Mouse (Mus musculus) inflammation-experienced regulatory T-cells (primary cell): ENCODE results near the gene Plk2. TPM values are rescaled to one million over a fixed set of nuclear protein-coding genes. Genes with fewer than 3 reads are reported as not detected.

Experiments used
- polyA plus RNA-seq, 2 experiments: library from polyadenylated mRNA; unstranded; fragments of 100-300 nt; shearing (Covaris generic); gene quantifications; one replicate each; pipeline ENCODE4 v1.2.1; 2017

Plk2 gene
- 1 to 10 TPM; 1.1 to 5.6 TPM for polyA plus RNA-seq

DNA sequence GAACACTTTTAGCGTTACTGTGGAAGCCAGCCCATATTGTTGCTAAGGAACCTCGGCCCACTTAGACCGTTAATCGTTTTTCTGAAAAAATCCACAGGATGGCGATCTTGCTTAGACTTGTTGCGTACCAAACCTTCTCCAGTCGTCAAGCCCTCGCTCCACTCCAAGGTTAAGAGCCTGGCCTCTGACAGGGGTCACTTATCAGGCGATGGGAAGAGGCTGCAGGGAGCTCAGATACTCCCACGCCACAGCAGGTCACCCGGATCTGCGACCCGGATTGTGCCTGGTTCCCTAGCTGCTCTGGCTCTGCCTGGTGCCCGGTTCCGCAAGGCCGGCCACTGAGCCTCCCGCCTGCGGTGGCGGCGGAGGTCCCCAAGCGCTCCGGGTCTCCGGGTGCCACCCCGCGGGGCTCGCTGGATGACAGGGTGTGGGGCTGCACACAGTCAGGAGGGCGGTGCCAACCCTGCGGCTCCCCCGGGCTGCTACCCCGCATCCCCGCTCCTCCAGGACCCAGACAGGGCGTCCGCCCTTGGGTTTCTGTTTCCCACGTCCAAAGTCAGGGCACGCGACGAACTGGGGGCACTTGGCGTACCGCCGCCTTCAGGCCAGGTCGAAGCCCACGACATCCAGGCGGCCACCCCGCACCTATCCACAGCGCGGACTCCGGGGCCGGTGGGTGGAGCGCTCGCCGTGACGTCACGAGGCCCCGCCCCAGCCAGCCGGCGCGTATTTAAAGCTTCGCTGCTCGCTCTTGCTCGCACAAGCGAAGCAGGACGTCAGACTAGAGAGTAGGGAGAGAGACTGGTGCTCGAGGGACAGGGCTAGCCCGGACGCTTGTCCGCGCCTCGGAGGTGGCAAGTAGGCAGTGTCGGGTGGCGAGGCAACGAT is at the start of gene Plk2:
Plk2 (plus strand) TSS at position 756 of the 888 bp plus-strand sequence.

DNA sequence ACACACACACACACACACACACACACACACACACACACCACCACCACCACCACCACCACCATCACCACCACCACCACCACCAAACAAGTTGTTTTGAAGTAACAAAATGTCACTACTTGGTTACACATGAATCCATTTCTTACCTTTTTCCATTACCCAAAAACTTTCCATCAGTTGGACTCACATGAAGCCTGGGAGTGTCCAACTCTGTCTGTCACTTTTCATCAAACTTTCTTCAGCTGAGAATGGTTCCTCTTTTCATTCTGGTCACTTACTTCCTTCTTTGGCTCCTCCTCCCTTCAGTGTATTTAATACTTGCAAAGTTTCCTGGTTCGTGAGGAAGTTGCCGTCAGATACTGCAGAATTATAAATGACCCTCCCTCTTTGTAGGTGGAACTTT is 37.9 kb upstream of the Plk2 start, which contains the start of gene Gapt:
Gapt (minus strand) TSS at position 259 of the 400 bp plus-strand sequence.

Other genes starting within 250 kb of the Plk2 start
- gene Rab3c, start 114.0 kb upstream of the Plk2 start, polyA plus RNA-seq, result 1 to 10 TPM in 1 of 2 experiments, under 1 TPM in 1; 0.51 to 3.7 TPM
- under 1 TPM in 1 of 2 experiments, not detected in 1; 0.07 TPM for gene Gapt, start 37.8 kb upstream of the Plk2 start, polyA plus RNA-seq